Mouse (Mus musculus) MEL (cell line): Measurements from ENCODE around the gene Rab8a. TPM values are rescaled to one million over a fixed set of nuclear protein-coding genes. Genes with fewer than 3 reads are reported as not detected.

Source experiments
- DNase-seq: peaks from one replicate; pipeline ENCODE4 v3.0.0; 2011; ENCODE audit warnings: low read depth, low spot score
- H3K27ac ChIP-seq: 2 replicates; pipeline ENCODE4 v1.5.1; 2012; ENCODE audit warnings: low read depth, mild to moderate bottlenecking, control low read depth, low read length, moderate library complexity; ENCODE audit not compliant: control insufficient read depth
- H3K27me3 ChIP-seq, 2 experiments: fragments of 150-350 bp in 1 of 2; sonication (generic) in 1 of 2; 2 replicates each; pipeline ENCODE4 v1.6.1; 2012; ENCODE audit warnings: low read length in 2 of 2, mild to moderate bottlenecking in 2 of 2, improper control_type of control experiment in 1 of 2, moderate library complexity in 1 of 2; ENCODE audit not compliant: insufficient read depth in 2 of 2, control insufficient read depth in 1 of 2
- H3K36me3 ChIP-seq, 2 experiments: 2 replicates each; pipeline ENCODE4 v1.6.1; 2012 to 2014; ENCODE audit warnings: low read length in 2 of 2, improper control_type of control experiment in 1 of 2, inconsistent platforms in 1 of 2, mild to moderate bottlenecking in 1 of 2; ENCODE audit not compliant: insufficient read depth in 2 of 2, control insufficient read depth in 1 of 2
- H3K4me1 ChIP-seq, 2 experiments: fragments of 150-350 bp in 1 of 2; sonication (generic) in 1 of 2; 2 replicates each; pipeline ENCODE4 v1.6.1; 2012; ENCODE audit warnings: low read length in 2 of 2, improper control_type of control experiment in 1 of 2, mild to moderate bottlenecking in 1 of 2; ENCODE audit not compliant: insufficient read depth in 2 of 2, control insufficient read depth in 1 of 2
- H3K4me3 ChIP-seq, 2 experiments: fragments of 150-350 bp in 1 of 2; sonication (generic) in 1 of 2; 2 replicates each; pipeline ENCODE4 v1.5.1; 2012; ENCODE audit warnings: low read depth in 2 of 2, low read length in 2 of 2, mild to moderate bottlenecking in 2 of 2, moderate library complexity in 2 of 2, control low read depth in 1 of 2, improper control_type of control experiment in 1 of 2; ENCODE audit not compliant: control insufficient read depth in 1 of 2, insufficient read depth in 1 of 2
- H3K79me2 ChIP-seq: 2 replicates; pipeline ENCODE4 v1.6.1; 2012; ENCODE audit warnings: mild to moderate bottlenecking, low read length, moderate library complexity; ENCODE audit not compliant: control insufficient read depth, poor library complexity, insufficient read depth
- H3K9ac ChIP-seq: 2 replicates; pipeline ENCODE4 v1.6.1; 2012; ENCODE audit warnings: low read depth, mild to moderate bottlenecking, control low read depth, low read length, moderate library complexity; ENCODE audit not compliant: control insufficient read depth, poor library complexity, severe bottlenecking
- H3K9me3 ChIP-seq: fragments of 150-350 bp; sonication (generic); replicated peaks from 2 replicates; pipeline ENCODE4 v1.6.1; 2012; ENCODE audit warnings: mild to moderate bottlenecking, low read length, improper control_type of control experiment, moderate library complexity; ENCODE audit not compliant: insufficient read depth
- BHLHE40 ChIP-seq: IDR thresholded peaks from 2 replicates; pipeline ENCODE4 v1.6.1; 2012; ENCODE audit warnings: low read depth, mild to moderate bottlenecking, inconsistent platforms, low read length, improper control_type of control experiment, borderline replicate concordance
- CHD1 ChIP-seq: IDR thresholded peaks from 2 replicates; pipeline ENCODE4 v1.6.1; 2012; ENCODE audit warnings: low read depth, mild to moderate bottlenecking, inconsistent platforms, low read length, improper control_type of control experiment
- CHD2 ChIP-seq: IDR thresholded peaks from 2 replicates; pipeline ENCODE4 v1.6.1; 2011; ENCODE audit warnings: low read length, improper control_type of control experiment
- CTCF ChIP-seq, 3 experiments: IDR thresholded peaks in 2 of 3; conservative IDR thresholded peaks in 1 of 3; 2 replicates each; pipeline ENCODE4 v1.5.1; 2011 to 2012; ENCODE audit warnings: low read length in 3 of 3, low read depth in 2 of 3, mild to moderate bottlenecking in 2 of 3, improper control_type of control experiment in 1 of 3, inconsistent platforms in 1 of 3, mixed read lengths in 1 of 3, moderate library complexity in 1 of 3; ENCODE audit not compliant: control insufficient read depth in 1 of 3, insufficient read depth in 1 of 3, poor library complexity in 1 of 3, severe bottlenecking in 1 of 3
- EP300 ChIP-seq, 2 experiments: IDR thresholded peaks; 2 replicates each; pipeline ENCODE4 v1.6.1; 2011; ENCODE audit warnings: improper control_type of control experiment in 2 of 2, low read length in 2 of 2, low read depth in 1 of 2, mild to moderate bottlenecking in 1 of 2
- GABPA ChIP-seq: IDR thresholded peaks from 2 replicates; pipeline ENCODE4 v1.6.1; 2012; ENCODE audit warnings: low read depth, mild to moderate bottlenecking, inconsistent platforms, low read length, improper control_type of control experiment, moderate library complexity
- GATA1 ChIP-seq: IDR thresholded peaks from 2 replicates; pipeline ENCODE4 v1.6.1; 2011; ENCODE audit warnings: low read depth, low read length, improper control_type of control experiment
- HCFC1 ChIP-seq: IDR thresholded peaks from 2 replicates; pipeline ENCODE4 v1.6.1; 2012; ENCODE audit warnings: low read depth, mild to moderate bottlenecking, inconsistent platforms, low read length, improper control_type of control experiment, moderate library complexity
- JUND ChIP-seq: IDR thresholded peaks from 2 replicates; pipeline ENCODE4 v1.6.1; 2011; ENCODE audit warnings: low read depth, mild to moderate bottlenecking, improper control_type of control experiment, low read length
- KAT2A ChIP-seq: conservative IDR thresholded peaks from 2 replicates; pipeline ENCODE4 v1.6.1; 2012; ENCODE audit warnings: low read depth, low read length, improper control_type of control experiment, inconsistent platforms
- MAFK ChIP-seq: IDR thresholded peaks from 2 replicates; pipeline ENCODE4 v1.6.1; 2011; ENCODE audit warnings: low read depth, mild to moderate bottlenecking, low read length, improper control_type of control experiment, borderline replicate concordance
- MAX ChIP-seq: IDR thresholded peaks from 2 replicates; pipeline ENCODE4 v1.6.1; 2011; ENCODE audit warnings: low read length, improper control_type of control experiment
- POLR2A ChIP-seq, 2 experiments: IDR thresholded peaks; 2 replicates each; pipeline ENCODE4 v1.6.1; 2011 to 2012; ENCODE audit warnings: low read length in 2 of 2, mild to moderate bottlenecking in 2 of 2, control low read depth in 1 of 2, improper control_type of control experiment in 1 of 2, low read depth in 1 of 2, moderate library complexity in 1 of 2; ENCODE audit not compliant: control insufficient read depth in 1 of 2, insufficient read depth in 1 of 2, poor library complexity in 1 of 2
- POLR2AphosphoS2 ChIP-seq: IDR thresholded peaks from 2 replicates; pipeline ENCODE4 v1.6.1; 2011; ENCODE audit warnings: low read length, improper control_type of control experiment
- RAD21 ChIP-seq: IDR thresholded peaks from 2 replicates; pipeline ENCODE4 v1.6.1; 2011; ENCODE audit warnings: mild to moderate bottlenecking, low read depth, low read length, improper control_type of control experiment
- SIN3A ChIP-seq: IDR thresholded peaks from 2 replicates; pipeline ENCODE4 v1.6.1; 2012; ENCODE audit warnings: low read length, improper control_type of control experiment, inconsistent platforms
- SMC3 ChIP-seq: IDR thresholded peaks from 2 replicates; pipeline ENCODE4 v1.6.1; 2011; ENCODE audit warnings: low read depth, low read length, improper control_type of control experiment
- UBTF ChIP-seq: IDR thresholded peaks from 2 replicates; pipeline ENCODE4 v1.6.1; 2012; ENCODE audit warnings: low read depth, mild to moderate bottlenecking, inconsistent platforms, low read length, improper control_type of control experiment, moderate library complexity, borderline replicate concordance; ENCODE audit not compliant: insufficient read depth
- USF1 ChIP-seq: IDR thresholded peaks from 2 replicates; pipeline ENCODE4 v1.6.1; 2014; ENCODE audit warnings: low read depth, mild to moderate bottlenecking, inconsistent platforms, low read length, improper control_type of control experiment, moderate library complexity
- ZC3H11A ChIP-seq: IDR thresholded peaks from 2 replicates; pipeline ENCODE4 v1.6.1; 2012; ENCODE audit warnings: low read depth, mild to moderate bottlenecking, inconsistent platforms, low read length, improper control_type of control experiment
- ZKSCAN1 ChIP-seq: IDR thresholded peaks from 2 replicates; pipeline ENCODE4 v1.6.1; 2012; ENCODE audit warnings: low read depth, mild to moderate bottlenecking, inconsistent platforms, low read length, improper control_type of control experiment, moderate library complexity
- ZNF384 ChIP-seq: IDR thresholded peaks from 2 replicates; pipeline ENCODE4 v1.6.1; 2012; ENCODE audit warnings: low read depth, mild to moderate bottlenecking, inconsistent platforms, low read length, improper control_type of control experiment
- polyA plus RNA-seq, 2 experiments: library from polyadenylated mRNA; stranded (reverse) in 1 of 2; unstranded in 1 of 2; fragments of >175 nt in 1 of 2; fragments of >200 nt in 1 of 2; gene quantifications; 2 replicates each; pipeline versions ENCODE4 v1.2.1 to v1.2.4; 2012; ENCODE audit warnings: low replicate concordance in 2 of 2, low read depth in 1 of 2; ENCODE audit not compliant: insufficient read length in 2 of 2, insufficient read depth in 1 of 2, missing spikeins in 1 of 2
- total RNA-seq: library from RNA; depleted of rRNA; stranded (reverse); fragments of 300-350 nt; gene quantifications from 2 replicates; pipeline ENCODE4 v1.2.3, GENCODE M21; 2012

Gene Rab8a
- total and polyA plus RNA-seq, 3 experiments, result 97.4 to 139 TPM; not detected in 1

DNA sequence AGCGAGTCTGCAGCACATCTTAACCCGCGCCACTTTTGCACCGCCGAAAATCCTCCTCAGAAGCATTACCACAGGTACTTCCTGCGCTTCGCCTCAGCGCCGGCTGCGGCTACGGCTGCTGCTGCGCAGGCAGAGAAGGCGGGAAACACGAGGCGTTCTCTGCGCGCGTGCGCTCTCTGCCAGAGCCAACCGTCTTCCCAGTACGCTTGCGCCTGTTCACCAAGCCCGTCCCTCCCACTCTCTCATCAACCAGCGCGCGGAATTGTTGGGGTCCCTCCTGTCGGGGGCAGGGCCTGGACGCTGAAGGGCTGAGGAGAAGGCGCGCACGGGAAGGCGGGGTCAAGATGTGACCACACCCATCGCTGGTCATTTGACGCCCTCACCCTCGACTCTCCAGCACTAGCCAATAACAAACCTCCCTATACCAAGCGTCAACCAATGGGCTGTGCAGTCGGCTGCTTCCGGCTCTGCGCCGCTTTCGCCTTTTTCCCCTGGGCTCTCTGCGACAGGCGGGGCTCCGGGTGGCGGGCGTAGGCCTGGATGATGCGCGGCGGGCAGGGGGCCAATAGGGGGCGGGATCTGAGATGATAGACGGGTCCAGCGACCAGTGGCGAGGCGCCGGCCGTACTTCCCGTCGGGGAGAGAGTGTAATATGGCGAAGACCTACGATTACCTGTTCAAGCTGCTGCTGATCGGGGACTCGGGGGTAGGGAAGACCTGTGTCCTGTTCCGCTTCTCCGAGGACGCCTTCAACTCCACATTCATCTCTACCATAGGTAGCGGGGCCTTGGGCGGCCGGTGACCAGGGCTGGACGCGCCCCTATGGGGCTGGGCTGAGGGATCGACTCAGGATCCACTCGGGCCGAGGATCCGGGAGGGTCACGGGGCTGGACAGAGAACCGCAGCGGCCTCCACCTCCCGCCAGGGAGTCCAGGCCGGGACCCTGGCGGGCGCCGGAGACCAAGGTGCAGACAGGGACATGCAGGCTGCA, at the start of gene Rab8a (continued):
- TF ChIP-seq ZKSCAN1 (no peak), MAX (peak; percentile 99), MAFK (no peak), ZC3H11A (no peak), USF1 (no peak)
- TF ChIP-seq, all 39 proteins: peak for 17

- TF ChIP-seq GABPA, result no peak
- no peak for TF ChIP-seq KAT2A
- TF ChIP-seq CTCF (IDR thresholded peaks at IDR 0.05 in 2 of 3, conservative IDR thresholded peaks at IDR 0.05 in 1 of 3; ENCODE audit: control insufficient read depth in 1 of 3, insufficient read depth in 1 of 3, low read depth in 2 of 3, low read length in 3 of 3, poor library complexity in 1 of 3, severe bottlenecking in 1 of 3), result peak; percentile 34 to 44 (median 41)
- peak; percentile 41 for TF ChIP-seq SMC3
- peak; percentile 24 for TF ChIP-seq RAD21
- no peak for TF ChIP-seq UBTF
- TF ChIP-seq BHLHE40, result no peak
- no peak for TF ChIP-seq SIN3A
- Histone ChIP-seq H3K4me3 (no peak overlapping the region), H3K79me2 (no peaks in the 10 kb centered on the region), H3K27me3 (no peaks in the 10 kb centered on the region), H3K4me1 (peaks cover 0 to 2% of the 10 kb centered on the region in 2 experiments; a peak in 1 of 4 replicates), H3K9ac (no peak overlapping the region), H3K36me3 (no peaks in the 10 kb centered on the region), H3K9me3 (no peaks in the 10 kb centered on the region), H3K27ac (no peak overlapping the region)
- peak; percentile 30 for DNase-seq
These were observed 48.5 kb upstream of the Rab8a start for GRCm38 (mm10) chr8:72112486-72112885.

- Histone ChIP-seq H3K27ac (no peak overlapping the region), H3K9ac (no peak overlapping the region), H3K79me2 (no peaks in the 10 kb centered on the region), H3K27me3 (no peaks in the 10 kb centered on the region), H3K4me3 (no peak overlapping the region), H3K9me3 (no peaks in the 10 kb centered on the region), H3K4me1 (peaks cover 0 to 2% of the 10 kb centered on the region in 2 experiments; a peak in 1 of 4 replicates), H3K36me3 (no peaks in the 10 kb centered on the region)
- TF ChIP-seq ZC3H11A (no peak), BHLHE40 (no peak), POLR2AphosphoS2 (no peak), CHD2 (no peak), EP300 (IDR thresholded peaks at IDR 0.05; ENCODE audit: low read depth in 1 of 2, low read length in 2 of 2) (no peak), GATA1 (no peak), POLR2A (IDR thresholded peaks at IDR 0.05; ENCODE audit: control insufficient read depth in 1 of 2, insufficient read depth in 1 of 2, low read depth in 1 of 2, low read length in 2 of 2, poor library complexity in 1 of 2) (no peak), HCFC1 (no peak), CHD1 (no peak), JUND (no peak), RAD21 (no peak), MAX (no peak), ZNF384 (no peak)
- DNase-seq, result no peak
These were observed 45.8 kb upstream of the Rab8a start for GRCm38 (mm10) chr8:72115202-72115601.
